Comparison of ENCODE assay signal across 29 mouse cellular contexts in genomic region chr2:115808376-115808775, GRCm38 (mm10).
DNase-seq lines count a peak whose midpoint lies in the region; ATAC-seq and TF ChIP-seq lines count a peak whose summit lies in the region.
"Had no signal": no experiment of that assay in that cellular context is flagged by ENCODE, and none has a peak within 500 bp of the region (broad histone marks: within the 10 kb centered on the region; RNA-seq: fewer than 3 reads in every experiment).

No protein-coding gene starts in this region.

- no peaks in the 10 kb centered on the region for H3K36me3 ChIP-seq in heart, embryonic 10.5 days
- H3K36me3 ChIP-seq in heart, embryonic 12.5 days = no peaks in the 10 kb centered on the region
- H3K36me3 ChIP-seq in kidney, adult 2 months (ENCODE audit: control insufficient read depth, insufficient read depth, low read length) = no peaks in the 10 kb centered on the region
- no peaks in the 10 kb centered on the region for H3K36me3 ChIP-seq in kidney, embryonic 15.5 days
- H3K36me3 ChIP-seq in lung, postnatal 0 days (ENCODE audit: insufficient read depth, low read length) = no peaks in the 10 kb centered on the region
- H3K36me3 ChIP-seq: embryonic facial prominence, embryonic 10.5 days; embryonic facial prominence, embryonic 15.5 days; forebrain, embryonic 12.5 days; G1E; liver, embryonic 12.5 days; midbrain, embryonic 13.5 days; neural tube, embryonic 13.5 days had no signal

- H3K27me3 ChIP-seq in heart, embryonic 10.5 days (ENCODE audit: insufficient read depth, poor library complexity, severe bottlenecking) = no peaks in the 10 kb centered on the region
- no peaks in the 10 kb centered on the region for H3K27me3 ChIP-seq in heart, embryonic 12.5 days (replicated peaks)
- no peaks in the 10 kb centered on the region for H3K27me3 ChIP-seq in kidney, adult 2 months (replicated peaks; ENCODE audit: control insufficient read depth, insufficient read depth, low read length)
- no peaks in the 10 kb centered on the region for H3K27me3 ChIP-seq in kidney, embryonic 15.5 days
- no peaks in the 10 kb centered on the region for H3K27me3 ChIP-seq in lung, postnatal 0 days (replicated peaks; ENCODE audit: insufficient read depth, low read length)
- H3K27me3 ChIP-seq: embryonic facial prominence, embryonic 15.5 days; forebrain, embryonic 12.5 days; liver, embryonic 12.5 days; midbrain, embryonic 13.5 days; neural tube, embryonic 13.5 days had no signal

- H3K9ac ChIP-seq in heart, embryonic 12.5 days = no peak overlapping the region
- no peak overlapping the region for H3K9ac ChIP-seq in kidney, embryonic 15.5 days
- H3K9ac ChIP-seq in lung, postnatal 0 days (replicated peaks; ENCODE audit: low read depth) = no peak overlapping the region
- H3K9ac ChIP-seq: embryonic facial prominence, embryonic 15.5 days; forebrain, embryonic 12.5 days; forebrain, postnatal 0 days; hindbrain, embryonic 14.5 days; liver, embryonic 12.5 days; liver, postnatal 0 days; midbrain, embryonic 13.5 days; neural tube, embryonic 13.5 days had no signal

- TF ChIP-seq POLR2A in kidney, adult 2 months (IDR thresholded peaks at IDR 0.05; ENCODE audit: low read depth, low read length) = no peak

- no peaks in the 10 kb centered on the region for H3K9me3 ChIP-seq in heart, embryonic 10.5 days
- H3K9me3 ChIP-seq in heart, embryonic 12.5 days (replicated peaks) = no peaks in the 10 kb centered on the region
- no peaks in the 10 kb centered on the region for H3K9me3 ChIP-seq in kidney, embryonic 15.5 days (replicated peaks)
- H3K9me3 ChIP-seq in lung, postnatal 0 days (ENCODE audit: low read length) = no peaks in the 10 kb centered on the region
- H3K9me3 ChIP-seq: embryonic facial prominence, embryonic 10.5 days; embryonic facial prominence, embryonic 15.5 days; forebrain, embryonic 12.5 days; G1E; liver, embryonic 12.5 days; midbrain, embryonic 13.5 days; neural tube, embryonic 13.5 days had no signal

- peak overlapping the region; percentile 36; the same call in 1 of the 2 replicates for H3K27ac ChIP-seq in heart, embryonic 10.5 days
- no peak overlapping the region for H3K27ac ChIP-seq in heart, embryonic 12.5 days (ENCODE audit: poor library complexity, severe bottlenecking)
- no peak overlapping the region for H3K27ac ChIP-seq in kidney, adult 2 months (ENCODE audit: insufficient read depth, low read depth, low read length)
- no peak overlapping the region for H3K27ac ChIP-seq in kidney, embryonic 15.5 days
- H3K27ac ChIP-seq in lung, postnatal 0 days (ENCODE audit: low read length) = no peak overlapping the region
- H3K27ac ChIP-seq: embryonic facial prominence, embryonic 10.5 days; embryonic facial prominence, embryonic 15.5 days; forebrain, embryonic 12.5 days; heart, adult 2 months; hindbrain, embryonic 14.5 days; layer of hippocampus, adult 2 months; liver, embryonic 12.5 days; macrophage; midbrain, embryonic 13.5 days; neural tube, embryonic 13.5 days had no signal

- TF ChIP-seq CTCF in kidney, adult 2 months (conservative IDR thresholded peaks at IDR 0.05; ENCODE audit: insufficient read depth, insufficient read length, low read depth, low read length) = no peak
- no peak for TF ChIP-seq CTCF in lung, postnatal 0 days (IDR thresholded peaks at IDR 0.05)

- no peak overlapping the region for H3K4me2 ChIP-seq in heart, embryonic 12.5 days
- H3K4me2 ChIP-seq in kidney, embryonic 15.5 days = no peak overlapping the region
- no peak overlapping the region for H3K4me2 ChIP-seq in lung, postnatal 0 days (replicated peaks; ENCODE audit: low read depth, low read length)
- H3K4me2 ChIP-seq: embryonic facial prominence, embryonic 15.5 days; forebrain, embryonic 12.5 days; hindbrain, embryonic 14.5 days; liver, embryonic 12.5 days; midbrain, embryonic 13.5 days; neural tube, embryonic 13.5 days had no signal

- H3K4me3 ChIP-seq in heart, embryonic 10.5 days = no peak overlapping the region
- H3K4me3 ChIP-seq in heart, embryonic 12.5 days = no peak overlapping the region
- no peak overlapping the region for H3K4me3 ChIP-seq in kidney, adult 2 months (ENCODE audit: insufficient read depth, low read depth, low read length)
- H3K4me3 ChIP-seq in kidney, embryonic 15.5 days (replicated peaks) = no peak overlapping the region
- no peak overlapping the region for H3K4me3 ChIP-seq in lung, postnatal 0 days (ENCODE audit: low read depth, low read length)
- H3K4me3 ChIP-seq: embryonic facial prominence, embryonic 10.5 days; embryonic facial prominence, embryonic 15.5 days; forebrain, embryonic 12.5 days; heart, adult 2 months; layer of hippocampus, adult 2 months; liver, embryonic 12.5 days; midbrain, embryonic 13.5 days; neural tube, embryonic 13.5 days had no signal

- peaks cover 9% of the 10 kb centered on the region; the same call in 1 of the 2 replicates for H3K4me1 ChIP-seq in heart, embryonic 10.5 days
- peaks cover 15% of the 10 kb centered on the region for H3K4me1 ChIP-seq in heart, embryonic 12.5 days (replicated peaks)
- H3K4me1 ChIP-seq in kidney, adult 2 months (ENCODE audit: control insufficient read depth, insufficient read depth, low read length) = 0 out of 2 replicates have a peak, but pooled peaks cover 3% of the 10 kb centered on the region
- peaks cover 10% of the 10 kb centered on the region for H3K4me1 ChIP-seq in kidney, embryonic 15.5 days
- no peaks in the 10 kb centered on the region for H3K4me1 ChIP-seq in lung, postnatal 0 days (ENCODE audit: insufficient read depth, low read depth, low read length)
- H3K4me1 ChIP-seq: liver, embryonic 12.5 days; midbrain, embryonic 13.5 days had no signal

- WGBS in heart, embryonic 10.5 days = 51% methylated on average over 4 of the region's 4 CpGs
- WGBS in heart, embryonic 12.5 days = 36% methylated on average over 4 of the region's 4 CpGs
- 64% methylated on average over 4 of the region's 4 CpGs for WGBS in kidney, adult 2 months
- WGBS in kidney, embryonic 15.5 days = 37% methylated on average over 4 of the region's 4 CpGs
- WGBS in lung, postnatal 0 days = 36% methylated on average over 4 of the region's 4 CpGs

- no peak for ATAC-seq in heart, embryonic 12.5 days (ENCODE audit: insufficient number of reproducible peaks, low FRiP score)
- no peak for ATAC-seq in kidney, embryonic 15.5 days (replicated peaks; ENCODE audit: low FRiP score)
- ATAC-seq in lung, postnatal 0 days = no peak
- ATAC-seq: forebrain, postnatal 0 days; intestine, postnatal 0 days; liver, embryonic 12.5 days; liver, postnatal 0 days; midbrain, embryonic 13.5 days had no signal

- no peak for TF ChIP-seq EP300 in lung, postnatal 0 days (IDR thresholded peaks at IDR 0.05)

- DNase-seq in adrenal gland, adult (ENCODE audit: inconsistent age in 2 of 2, low spot score in 1 of 2) = peak; percentile 28 to 60
- DNase-seq in adrenal gland, postnatal 25 days = no peak
- DNase-seq in heart, embryonic 10.5 days (ENCODE audit: low spot score) = no peak
- peak; percentile 75 for DNase-seq in kidney, adult 2 months
- DNase-seq in lung, postnatal 0 days (ENCODE audit: low spot score) = no peak
- DNase-seq in spleen, postnatal 36 days (ENCODE audit: low spot score in 2 of 2) = no peak
- DNase-seq: cerebellum, adult 9-10 months; cerebellum, postnatal 36 days; forebrain, postnatal 0 days; heart, adult 2 months; left cerebral cortex, postnatal 4 days; liver, postnatal 0 days; lung, postnatal 10 days; right cerebral cortex, postnatal 4 days; thymus, adult 2 months; thymus, postnatal 36 days had no signal

Comparison
In these comparisons a context has a peak if more than half of its experiments do, and no peak if none do; other contexts are left out.
1. DNase-seq: peak in adrenal gland, adult (2 of 2) and kidney, adult 2 months (single experiment); none in adrenal gland, postnatal 25 days (single experiment), heart, embryonic 10.5 days (single experiment), lung, postnatal 0 days (single experiment) and spleen, postnatal 36 days (0 of 2).